Mouse (Mus musculus) naive thymus-derived CD4-positive, alpha-beta T cell, adult 2 months (primary cell): ENCODE results near the gene Spag9.
"Not testable (repeated sequence)": the region's sequence is repeated elsewhere in the genome, so short reads cannot be mapped to it uniquely, and the experiment has no call there.

Experiments used
- DNase-seq: peaks from one replicate; pipeline ENCODE4 v3.0.0-alpha.2; 2011; ENCODE audit warnings: low read depth

Gene Spag9

DNA sequence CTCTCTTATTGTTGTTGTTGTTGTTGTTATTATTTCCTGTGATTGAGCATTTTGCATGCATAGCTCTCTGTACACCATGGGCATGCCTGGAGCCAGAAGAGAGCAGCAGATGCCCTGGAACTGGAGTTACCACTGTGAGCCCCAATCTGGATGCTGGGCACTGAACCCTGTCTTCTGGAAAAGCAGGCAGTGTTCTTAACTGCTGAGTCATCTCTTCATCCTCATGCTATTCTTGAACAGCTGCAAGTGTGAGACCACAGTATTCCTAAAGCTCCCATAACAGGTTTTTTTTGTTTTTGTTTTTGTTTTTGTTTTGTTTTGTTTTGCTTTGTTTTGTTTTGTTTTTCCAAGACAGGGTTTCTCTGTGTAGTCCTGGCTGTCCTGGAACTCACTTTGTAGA is 9.6 kb upstream of the Spag9 start:
- no peak for DNase-seq

DNA sequence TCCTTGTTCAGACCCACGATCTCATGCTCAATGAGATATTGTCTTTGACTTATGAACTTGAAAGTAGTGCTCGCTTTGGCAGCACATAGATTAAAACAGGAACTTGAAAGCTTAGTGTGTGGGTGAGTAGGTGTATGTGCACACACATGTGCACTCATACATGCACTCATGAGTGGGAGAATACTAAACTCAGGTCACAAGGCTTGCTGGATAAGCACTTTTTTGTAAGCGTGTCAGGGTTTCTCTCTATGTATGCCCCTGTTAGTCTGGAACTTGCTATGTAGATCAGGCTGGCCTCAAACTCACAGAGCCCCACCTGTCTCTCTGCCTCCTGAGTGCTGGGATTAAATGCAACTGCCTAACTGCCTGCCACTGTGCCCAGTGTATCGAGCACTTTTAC is 8.9 kb upstream of the Spag9 start:
- DNase-seq, result no peak

DNA sequence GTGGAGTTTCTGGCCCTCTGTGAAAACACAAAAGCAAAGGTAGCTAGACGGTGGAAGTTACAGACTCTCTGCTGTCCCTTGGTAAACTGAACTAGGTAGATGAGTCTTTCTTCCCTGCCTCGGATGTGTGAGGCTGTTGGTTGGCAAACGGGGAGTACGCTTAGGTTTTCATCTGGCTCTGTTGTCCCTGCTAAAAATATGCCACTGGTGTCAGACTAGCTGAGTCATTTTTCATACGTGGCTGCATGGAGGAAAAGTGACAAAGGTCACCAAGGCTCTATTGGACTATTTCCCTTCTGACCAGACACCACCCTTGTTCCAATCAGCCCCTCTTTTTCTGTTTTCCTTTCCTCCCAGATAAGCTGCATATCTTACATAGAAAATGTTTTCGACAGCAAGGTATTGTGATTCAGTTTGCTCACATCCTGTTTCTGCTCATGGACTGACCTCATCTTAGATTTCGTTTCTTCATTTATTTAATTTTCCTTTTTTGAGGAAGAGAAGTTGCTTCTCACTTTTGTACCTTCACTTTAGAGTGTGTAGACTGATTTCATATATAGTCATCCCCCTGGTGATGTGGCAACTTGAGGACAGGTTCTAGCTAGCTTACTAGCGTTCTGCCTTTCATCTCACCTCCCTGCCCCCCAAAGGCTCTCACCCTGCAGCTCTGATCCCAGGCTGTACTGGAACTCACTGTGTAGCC is 8.1 kb upstream of the Spag9 start:
- DNase-seq, result no peak

DNA sequence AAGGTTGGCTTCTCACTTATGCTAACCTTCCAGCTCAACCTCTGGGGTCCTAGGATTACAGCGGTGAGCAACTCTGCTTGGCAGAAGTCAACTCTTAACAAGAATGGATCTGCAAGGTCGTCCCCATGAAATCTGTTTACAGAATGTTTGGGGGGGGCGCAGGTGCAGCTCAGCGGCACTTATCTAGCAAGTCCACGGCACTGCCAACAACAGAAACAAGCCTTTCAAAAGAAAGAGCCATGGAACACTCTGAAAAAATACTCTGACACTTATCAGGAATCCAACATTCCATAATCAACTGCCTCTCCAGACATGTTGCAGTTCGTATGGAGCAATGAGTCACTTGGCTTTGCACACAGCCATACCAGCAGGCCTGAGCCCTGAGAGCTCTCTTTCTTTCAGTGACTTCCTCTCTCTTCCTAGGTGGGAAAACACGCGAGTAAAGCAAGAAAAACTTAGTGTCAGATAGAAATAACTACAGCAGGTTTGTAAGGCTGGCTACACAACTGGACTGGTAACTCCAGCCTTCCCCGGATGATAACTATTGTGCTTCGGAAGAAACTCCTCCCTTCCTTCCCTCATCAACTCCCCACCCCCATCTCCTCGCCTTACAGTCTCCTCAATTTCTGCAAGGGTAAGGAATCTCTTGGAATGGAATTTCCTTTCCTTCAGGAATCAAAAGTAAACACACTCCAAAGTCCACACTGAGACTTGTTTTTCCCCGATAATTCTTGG is 7.4 kb upstream of the Spag9 start:
- DNase-seq, result no peak

GRCm38 (mm10) chr11:93994531-93994930 is 1.4 kb upstream of the Spag9 start:
- peak; percentile 34 for DNase-seq

- peak; percentile 91 for DNase-seq
Measured at GRCm38 (mm10) chr11:93995111-93995719, 676 bp upstream of the Spag9 start.

- peak; percentile 71 for DNase-seq
Measured at GRCm38 (mm10) chr11:93996306-93997140, 632 bp downstream of the Spag9 start.

DNA sequence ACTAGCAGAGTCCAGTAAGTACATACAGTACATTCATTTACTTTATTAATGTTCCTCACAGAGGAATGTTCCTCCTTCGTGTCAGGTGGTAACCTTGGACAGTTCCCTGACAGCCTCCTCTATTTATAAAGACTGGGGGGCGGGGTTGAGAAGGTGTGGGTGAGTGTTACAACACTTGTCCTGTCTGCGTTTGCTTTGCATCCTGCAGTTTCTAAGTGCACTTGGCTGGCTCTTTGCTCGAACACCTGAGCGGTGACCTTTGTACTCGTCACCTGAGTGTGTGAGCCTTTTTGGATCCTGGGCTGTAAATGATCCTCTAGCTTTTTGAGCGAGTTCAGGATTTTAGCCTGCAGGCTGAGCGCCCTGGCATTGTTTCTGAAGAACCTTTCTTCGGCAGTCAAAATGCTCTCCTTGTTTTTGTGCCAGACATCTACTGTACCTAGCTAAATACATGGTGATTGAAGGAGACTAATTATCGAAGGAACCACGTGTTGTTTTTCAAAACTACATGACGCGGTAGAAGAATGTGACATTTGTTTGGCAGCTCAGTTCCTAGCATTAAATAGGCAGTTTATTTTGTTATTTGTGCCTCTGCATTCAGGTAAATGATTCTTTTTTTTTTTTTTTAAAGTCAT is 1.4 kb downstream of the Spag9 start:
- no peak for DNase-seq

DNA sequence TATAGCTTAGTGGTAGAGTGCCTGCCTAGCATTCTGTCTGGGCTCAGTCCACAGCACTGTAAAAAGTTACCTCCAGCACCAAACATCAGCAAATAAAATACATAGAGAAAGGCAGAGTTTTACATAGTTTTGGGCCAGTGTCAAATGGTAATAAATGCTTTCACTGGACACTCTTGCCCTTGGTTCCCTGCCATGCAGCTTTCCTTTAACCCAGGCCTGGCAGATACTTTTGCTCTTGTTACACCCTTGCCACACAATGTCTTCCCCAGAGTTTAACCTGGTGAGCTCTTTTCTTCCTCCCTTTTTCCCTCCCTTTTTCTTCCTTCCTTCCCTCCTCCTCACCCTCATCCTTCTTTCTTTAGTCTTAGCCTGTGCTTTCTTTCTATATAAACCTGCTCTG is 3.4 kb downstream of the Spag9 start:
- DNase-seq, result no peak

DNA sequence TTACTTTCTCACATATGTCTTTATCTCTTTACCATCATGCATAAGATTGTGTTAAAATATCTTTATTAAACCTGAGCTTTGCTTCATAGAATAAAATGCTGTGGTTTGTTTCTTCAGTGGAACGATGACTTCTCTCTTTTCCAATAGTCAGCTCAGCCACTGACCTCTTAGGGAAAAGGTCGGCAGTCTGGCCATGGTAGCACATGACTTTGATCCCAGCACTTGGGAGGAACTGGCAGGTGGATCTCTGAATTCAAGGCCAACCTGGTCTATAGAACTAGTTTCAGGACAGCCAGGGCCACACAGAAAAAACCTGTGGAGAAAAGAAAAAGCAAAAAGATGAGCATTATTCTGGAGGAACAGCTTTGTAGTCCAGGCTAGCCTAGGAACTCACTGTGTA is 7.5 kb downstream of the Spag9 start:
- no peak for DNase-seq

- DNase-seq, result no peak
Measured at GRCm38 (mm10) chr11:94019091-94019490, 23.2 kb downstream of the Spag9 start.

GRCm38 (mm10) chr11:94020403-94020802 is 24.5 kb downstream of the Spag9 start:
- DNase-seq, result no peak

- DNase-seq, result no peak
Measured at GRCm38 (mm10) chr11:94026289-94026688, 30.4 kb downstream of the Spag9 start.

- no peak for DNase-seq
Measured at GRCm38 (mm10) chr11:94032084-94032483, 36.2 kb downstream of the Spag9 start.

DNA sequence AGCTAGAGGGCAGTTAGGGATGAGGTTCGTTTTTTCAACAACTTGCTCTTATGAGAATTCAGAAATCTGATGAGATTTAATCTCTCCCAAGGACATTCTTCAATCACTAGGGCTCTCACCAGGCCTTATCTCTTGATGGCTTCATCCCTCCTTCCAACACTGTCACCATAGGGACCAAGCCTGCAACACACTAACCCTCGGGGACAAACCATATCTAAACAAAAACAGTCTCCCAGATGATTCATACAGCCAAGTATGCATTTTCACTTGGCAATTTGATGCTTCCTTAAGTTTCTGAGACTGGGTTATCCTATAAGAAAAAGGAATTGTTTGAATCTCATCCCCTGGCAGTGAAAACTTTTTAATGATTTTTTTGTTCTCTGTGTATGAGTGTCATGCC is 37.1 kb downstream of the Spag9 start:
- no peak for DNase-seq

DNA sequence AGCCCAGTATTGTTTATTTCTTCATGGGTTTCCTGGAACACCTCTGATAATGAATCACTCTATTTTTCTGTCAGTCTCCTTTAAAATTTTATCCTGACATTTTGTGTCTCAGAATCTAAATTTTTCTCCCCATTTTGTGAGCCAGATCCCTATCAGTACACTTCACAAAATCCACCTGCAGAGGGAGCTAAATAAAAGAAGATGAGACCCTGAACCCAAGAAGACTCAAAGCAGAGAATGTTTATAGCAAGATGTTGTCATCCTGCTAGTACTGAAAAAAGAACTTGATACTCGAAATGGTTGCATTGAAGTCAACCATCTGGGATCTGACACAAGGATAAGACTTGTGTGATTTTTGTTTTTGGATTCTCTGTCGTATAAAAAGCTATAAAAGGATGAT is 40.1 kb downstream of the Spag9 start:
- DNase-seq, result peak; percentile 57

GRCm38 (mm10) chr11:94041475-94041874 is 45.6 kb downstream of the Spag9 start:
- DNase-seq, result no peak

- DNase-seq, result not testable (repeated sequence)
Measured at GRCm38 (mm10) chr11:94042301-94042700, 46.4 kb downstream of the Spag9 start.

DNA sequence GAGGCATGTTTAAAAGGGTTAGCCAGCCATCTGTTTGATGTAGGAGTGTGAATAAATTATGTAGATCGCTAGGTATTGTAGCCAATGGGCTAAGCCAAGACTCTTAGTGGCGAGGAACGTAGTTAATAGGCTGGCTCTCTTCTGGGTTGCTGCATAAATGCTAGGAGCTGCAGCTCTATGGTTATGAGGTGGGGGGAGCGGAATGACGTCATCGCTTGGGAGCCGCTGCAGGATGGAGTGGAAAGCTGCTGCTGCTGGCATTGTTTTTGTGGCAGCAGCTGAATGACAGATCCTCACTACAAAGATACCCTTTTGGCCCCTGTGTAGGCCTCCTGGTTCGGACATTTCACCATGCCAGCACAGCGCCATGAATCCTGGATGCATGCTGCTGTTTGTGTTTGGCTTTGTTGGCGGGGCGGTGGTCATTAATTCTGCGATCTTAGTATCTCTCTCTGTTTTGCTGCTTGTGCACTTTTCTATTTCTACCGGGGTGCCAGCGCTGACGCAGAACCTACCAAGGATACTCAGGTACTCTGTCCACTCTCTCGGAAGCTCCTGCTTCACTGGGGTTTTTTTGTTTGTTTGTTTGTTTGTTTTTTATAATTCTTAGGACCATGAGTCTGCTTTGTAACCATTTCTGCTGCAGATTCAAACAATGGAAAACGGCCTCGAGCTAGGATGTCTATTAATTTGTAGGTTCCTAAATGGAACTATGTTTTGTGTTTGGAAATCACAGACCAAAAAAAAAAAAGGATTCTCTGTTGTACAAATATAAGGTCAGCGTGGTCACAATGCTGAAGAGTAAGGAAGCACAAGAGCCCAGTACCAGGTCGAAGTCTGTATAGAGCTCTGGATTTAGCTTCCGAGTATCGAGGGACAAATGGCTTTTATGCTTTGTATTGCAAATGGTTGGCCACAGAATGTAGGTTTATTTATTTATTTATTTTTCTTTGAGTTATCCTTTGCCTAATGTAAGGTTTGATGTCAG is 48.4 kb downstream of the Spag9 start:
- DNase-seq, result no peak

DNA sequence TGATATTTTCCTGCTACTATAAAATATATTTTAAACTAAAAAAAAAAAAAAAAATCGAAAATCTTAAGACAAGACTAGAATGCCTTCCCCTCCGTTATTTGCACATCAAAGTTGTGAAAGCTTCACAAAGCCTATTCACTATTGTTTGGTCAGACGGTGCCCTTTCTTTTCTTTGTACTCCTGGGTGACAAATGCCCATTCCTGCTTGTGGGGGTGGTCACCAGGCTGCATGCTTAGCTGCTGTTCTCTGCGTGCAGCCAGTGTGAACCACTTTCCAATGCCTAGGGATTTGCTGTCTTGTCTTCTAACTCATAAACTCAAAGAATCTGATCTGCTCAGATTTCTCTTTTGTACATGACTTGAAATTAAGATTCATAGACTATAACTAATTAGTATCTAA is 49.1 kb downstream of the Spag9 start:
- no peak for DNase-seq

- DNase-seq, result no peak
Measured at GRCm38 (mm10) chr11:94047288-94047687, 51.4 kb downstream of the Spag9 start.
